Mouse (Mus musculus) hindbrain, embryonic 12.5 days (tissue): ENCODE results near the gene Ptpn14. TPM values are rescaled to one million over a fixed set of nuclear protein-coding genes. Genes with fewer than 3 reads are reported as not detected.

Source experiments
- ATAC-seq: fragments of 200-750 bp; cut with Nextera tagmentation; 2 replicates; pipeline ENCODE4 v1.8.0; 2017; ENCODE audit warnings: moderate TSS enrichment; ENCODE audit not compliant: low FRiP score
- H3K27ac ChIP-seq: fragments of 300-500 bp; sonication (generic); 2 replicates; pipeline ENCODE4 v1.5.1; 2016; ENCODE audit warnings: mild to moderate bottlenecking
- H3K27me3 ChIP-seq: fragments of 300-500 bp; sonication (generic); 2 replicates; pipeline ENCODE4 v1.6.1; 2016; ENCODE audit warnings: mild to moderate bottlenecking
- H3K36me3 ChIP-seq: fragments of 300-500 bp; sonication (generic); 2 replicates; pipeline ENCODE4 v1.6.1; 2016; ENCODE audit warnings: mild to moderate bottlenecking
- H3K4me1 ChIP-seq: fragments of 300-500 bp; sonication (generic); 2 replicates; pipeline ENCODE4 v1.6.1; 2016
- H3K4me2 ChIP-seq: fragments of 300-500 bp; sonication (generic); replicated peaks from 2 replicates; pipeline ENCODE4 v1.6.1; 2016; ENCODE audit warnings: mild to moderate bottlenecking
- H3K4me3 ChIP-seq: fragments of 300-500 bp; sonication (generic); 2 replicates; pipeline ENCODE4 v1.5.1; 2016; ENCODE audit warnings: mild to moderate bottlenecking
- H3K9ac ChIP-seq: fragments of 300-500 bp; sonication (generic); 2 replicates; pipeline ENCODE4 v1.6.1; 2016; ENCODE audit warnings: mild to moderate bottlenecking, moderate library complexity
- H3K9me3 ChIP-seq: fragments of 300-500 bp; sonication (generic); replicated peaks from 2 replicates; pipeline ENCODE4 v1.6.1; 2016; ENCODE audit warnings: mild to moderate bottlenecking
- WGBS: fragments of 180-500 bp; shearing (Covaris S2); methylation state at CpG from one replicate; pipeline ENCODE4 v1.1.7; 2016; 5-methylcytosine and 5-hydroxymethylcytosine counted together
- polyA plus RNA-seq: library from polyadenylated mRNA; unstranded; fragments of >200 nt; fragmentation: Nextera tagmentation; extraction: Ambion mirVana; gene quantifications from 2 replicates; pipeline ENCODE4 v1.2.1, GENCODE M21; 2016

Gene Ptpn14
- polyA plus RNA-seq, 1 experiment from 2014 or later = 7.6 TPM

DNA sequence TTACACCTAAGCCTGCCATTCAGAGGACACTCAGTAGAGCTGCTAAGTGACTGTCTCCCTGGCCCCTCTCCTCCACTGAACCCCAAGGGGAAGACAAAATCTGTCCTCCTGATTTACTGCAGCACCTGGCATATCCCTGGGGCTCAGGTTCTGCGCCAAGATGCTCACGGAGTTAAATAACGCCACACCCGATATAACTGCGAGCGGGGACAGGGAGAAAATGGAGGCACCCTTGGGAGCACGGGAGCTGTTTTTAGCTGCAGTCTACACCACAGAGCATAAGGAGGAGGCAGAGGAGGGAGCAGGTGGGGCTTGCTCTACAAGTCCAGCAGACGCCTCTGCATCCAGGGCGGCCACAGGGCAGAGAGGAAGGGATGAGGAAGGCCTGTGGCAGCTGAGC, 174.3 kb downstream of the Ptpn14 start:
- Histone ChIP-seq H3K4me2 (no peak overlapping the region), H3K9ac (no peak overlapping the region), H3K4me3 (no peak overlapping the region), H3K4me1 (peaks cover 2% of the 10 kb centered on the region; the same call in 1 of the 2 replicates), H3K9me3 (peaks cover 3% of the 10 kb centered on the region; the same call in 1 of the 2 replicates), H3K27me3 (no peaks in the 10 kb centered on the region), H3K27ac (no peak overlapping the region), H3K36me3 (no peaks in the 10 kb centered on the region; the same call in none of the 2 replicates)
- ATAC-seq = no peak
- WGBS = 91% methylated on average over 9 of the region's 9 CpGs

DNA sequence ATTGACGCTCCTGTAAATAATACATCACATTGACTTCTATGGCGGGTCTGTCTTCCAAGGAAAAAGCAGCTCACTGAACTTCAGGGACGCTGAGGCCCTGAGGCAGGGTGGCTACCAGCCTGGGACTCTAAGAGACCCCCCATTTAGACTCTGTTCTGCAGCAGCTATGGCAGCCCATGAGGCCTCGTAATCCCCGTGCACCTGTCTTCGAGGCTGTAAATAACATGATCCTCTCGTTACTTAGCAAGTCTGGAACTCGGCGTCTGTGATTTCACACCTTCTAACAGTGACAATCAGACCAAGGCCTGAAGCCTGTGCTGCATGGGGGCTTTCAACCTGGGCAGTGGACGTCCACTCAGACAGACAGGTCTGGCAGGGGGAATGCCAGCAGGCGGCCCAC, 175.1 kb downstream of the Ptpn14 start:
- H3K36me3 ChIP-seq = no peaks in the 10 kb centered on the region; the same call in none of the 2 replicates
- no peaks in the 10 kb centered on the region for H3K27me3 ChIP-seq
- no peak for ATAC-seq
- no peak overlapping the region for H3K9ac ChIP-seq
- no peak overlapping the region for H3K27ac ChIP-seq
- WGBS = 91% methylated on average over 11 of the region's 11 CpGs
- no peak overlapping the region for H3K4me3 ChIP-seq
- H3K4me1 ChIP-seq = peaks cover 2% of the 10 kb centered on the region; the same call in 1 of the 2 replicates
- H3K4me2 ChIP-seq = no peak overlapping the region
- H3K9me3 ChIP-seq = peaks cover 3% of the 10 kb centered on the region; the same call in 1 of the 2 replicates

DNA sequence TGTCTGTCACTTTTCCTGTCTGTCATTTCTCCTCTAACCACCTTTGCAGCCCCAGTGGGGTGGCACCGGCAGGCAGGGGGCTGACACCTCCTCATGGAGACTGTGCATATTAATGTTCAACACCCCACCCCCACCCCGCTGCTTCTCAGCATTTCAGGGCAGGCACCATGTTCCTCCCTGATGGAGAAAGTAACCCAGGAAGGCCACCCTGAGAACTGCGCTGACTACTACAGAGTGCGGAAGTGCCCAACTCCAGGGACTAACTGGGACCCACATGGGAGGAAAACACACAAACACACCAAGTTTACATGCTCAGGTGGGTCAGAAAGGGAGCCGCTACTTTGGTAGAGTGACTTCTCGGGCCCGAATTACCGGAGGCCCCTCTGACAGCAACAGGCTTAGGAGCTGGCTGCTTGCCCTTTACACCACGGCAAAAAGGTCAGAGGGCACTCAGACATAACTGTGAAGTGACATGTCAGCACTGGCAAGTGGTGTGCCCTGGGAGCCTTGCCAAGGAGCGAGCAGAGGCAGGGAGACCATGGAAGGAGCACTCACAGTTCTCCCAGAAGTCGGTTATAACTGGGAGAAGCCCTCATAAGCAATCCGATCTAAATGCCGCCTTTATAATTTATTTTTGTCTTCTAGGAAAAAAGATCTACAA, 182.7 kb downstream of the Ptpn14 start:
- 56% methylated on average over 13 of the region's 13 CpGs for WGBS
- peaks cover 3% of the 10 kb centered on the region; the same call in 1 of the 2 replicates for H3K27me3 ChIP-seq
- no peak for ATAC-seq
- no peak overlapping the region for H3K9ac ChIP-seq
- no peaks in the 10 kb centered on the region for H3K9me3 ChIP-seq
- H3K4me3 ChIP-seq = no peak overlapping the region
- no peaks in the 10 kb centered on the region; the same call in 1 of the 2 replicates for H3K36me3 ChIP-seq
- H3K4me1 ChIP-seq = peaks cover 22% of the 10 kb centered on the region
- H3K4me2 ChIP-seq = no peak overlapping the region
- H3K27ac ChIP-seq = no peak overlapping the region

DNA sequence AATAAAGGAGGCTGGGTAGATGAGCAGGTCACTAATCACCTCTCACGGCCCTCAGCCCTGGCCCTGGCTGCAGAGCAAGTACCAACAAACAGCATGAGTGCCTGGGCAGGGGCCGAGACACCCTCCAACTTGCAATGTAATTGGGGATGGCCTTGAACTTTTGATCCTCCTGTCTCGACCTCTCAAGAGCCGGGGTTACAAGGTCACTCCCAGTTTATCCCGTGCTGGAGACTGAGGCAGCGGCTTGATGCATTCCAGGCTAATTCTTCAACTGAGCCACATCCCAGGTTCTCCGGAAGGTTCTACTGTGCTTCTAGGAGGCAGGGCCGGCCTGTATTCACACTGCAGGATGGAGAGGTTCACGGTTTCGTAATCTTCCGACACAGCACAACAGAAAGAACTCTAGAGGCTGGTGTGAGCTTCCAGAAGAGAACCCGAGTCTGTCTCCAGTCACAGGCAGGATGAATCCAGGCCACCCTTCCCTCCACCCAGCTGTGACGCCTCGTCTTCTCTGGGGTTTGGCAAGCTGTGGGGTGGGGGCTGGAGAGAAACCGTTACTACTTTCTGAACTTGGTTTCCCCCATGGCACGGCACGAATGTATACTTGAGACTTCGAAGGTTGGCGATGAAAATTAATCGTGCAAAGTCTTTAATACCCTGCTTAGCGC, 185.2 kb downstream of the Ptpn14 start:
- H3K36me3 ChIP-seq = no peaks in the 10 kb centered on the region
- no peak overlapping the region for H3K27ac ChIP-seq
- no peak for ATAC-seq
- H3K9me3 ChIP-seq = no peaks in the 10 kb centered on the region
- H3K9ac ChIP-seq = no peak overlapping the region
- H3K27me3 ChIP-seq = peaks cover 6% of the 10 kb centered on the region; the same call in 1 of the 2 replicates
- no peak overlapping the region for H3K4me3 ChIP-seq
- H3K4me2 ChIP-seq = no peak overlapping the region
- WGBS = 91% methylated on average over 21 of the region's 21 CpGs
- peaks cover 37% of the 10 kb centered on the region for H3K4me1 ChIP-seq

DNA sequence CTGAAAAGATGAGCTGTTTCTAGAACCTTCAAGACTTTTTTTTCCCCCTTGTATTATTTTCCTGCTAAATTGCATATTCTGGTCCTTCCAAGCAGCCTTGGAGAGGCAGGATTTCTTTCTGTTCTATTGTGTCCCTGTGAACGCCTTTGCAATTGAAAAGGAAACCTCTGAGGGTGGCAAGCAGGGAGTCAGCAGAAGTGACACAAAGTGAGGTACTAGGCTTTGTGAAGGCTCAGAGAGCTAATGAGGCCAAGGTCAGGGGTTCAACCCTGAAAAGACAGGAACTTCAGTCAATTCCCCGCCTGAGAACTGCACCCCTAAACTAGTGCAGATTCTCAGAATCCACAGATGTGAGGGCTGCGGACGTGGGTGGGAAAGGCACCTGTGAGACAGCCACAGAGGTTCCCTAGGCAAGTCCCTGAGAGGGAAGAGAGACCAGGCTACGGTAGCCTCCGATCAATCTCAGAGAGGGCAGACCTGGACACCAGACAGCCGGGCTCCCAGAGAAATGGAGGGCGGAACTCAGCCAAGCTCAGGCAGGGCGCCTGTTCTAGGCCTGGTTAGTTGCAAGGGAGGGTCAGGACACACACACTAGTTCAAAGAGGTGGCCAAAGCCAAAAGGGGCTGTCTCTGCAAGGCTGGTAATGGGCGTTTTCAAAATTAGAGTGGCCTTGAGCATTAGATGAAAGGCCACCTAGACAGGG, 188.5 kb downstream of the Ptpn14 start:
- no peaks in the 10 kb centered on the region for H3K36me3 ChIP-seq
- 29% methylated on average over 10 of the region's 10 CpGs for WGBS
- H3K4me3 ChIP-seq = no peak overlapping the region

DNA sequence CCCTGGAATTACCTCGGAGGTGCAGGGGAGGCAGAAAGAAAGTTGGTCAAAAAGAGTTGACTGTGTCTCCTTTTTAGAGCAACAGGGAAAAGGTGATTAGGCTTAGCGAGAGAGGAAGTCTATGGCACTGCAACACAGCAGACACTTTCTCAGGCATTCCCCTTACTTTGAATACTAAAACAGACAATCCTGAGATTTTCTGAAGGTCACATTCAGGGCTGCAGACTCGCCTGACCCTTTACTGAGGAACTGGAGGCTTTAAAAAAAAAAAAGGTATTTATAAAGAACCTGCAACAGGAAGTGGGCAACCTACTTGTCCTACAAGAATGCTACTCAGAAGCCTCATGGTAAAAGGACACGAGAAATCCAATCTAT, 189.0 kb downstream of the Ptpn14 start:
- H3K36me3 ChIP-seq = no peaks in the 10 kb centered on the region
- no peak overlapping the region for H3K27ac ChIP-seq
- 43% methylated on average over 4 of the region's 4 CpGs for WGBS
- ATAC-seq = no peak
- H3K27me3 ChIP-seq = peaks cover 6% of the 10 kb centered on the region; the same call in 1 of the 2 replicates
- peaks cover 35% of the 10 kb centered on the region for H3K4me1 ChIP-seq
- H3K4me3 ChIP-seq = no peak overlapping the region
- H3K9me3 ChIP-seq = no peaks in the 10 kb centered on the region
- no peak overlapping the region for H3K4me2 ChIP-seq
- no peak overlapping the region for H3K9ac ChIP-seq

More for the DNA sequence above, 188.5 kb downstream of the Ptpn14 start:
- peaks cover 35% of the 10 kb centered on the region for H3K4me1 ChIP-seq
- no peak overlapping the region for H3K27ac ChIP-seq
- no peak overlapping the region for H3K4me2 ChIP-seq
- H3K9ac ChIP-seq = no peak overlapping the region
- ATAC-seq = no peak
- H3K27me3 ChIP-seq = peaks cover 6% of the 10 kb centered on the region; the same call in 1 of the 2 replicates
- H3K9me3 ChIP-seq = no peaks in the 10 kb centered on the region

DNA sequence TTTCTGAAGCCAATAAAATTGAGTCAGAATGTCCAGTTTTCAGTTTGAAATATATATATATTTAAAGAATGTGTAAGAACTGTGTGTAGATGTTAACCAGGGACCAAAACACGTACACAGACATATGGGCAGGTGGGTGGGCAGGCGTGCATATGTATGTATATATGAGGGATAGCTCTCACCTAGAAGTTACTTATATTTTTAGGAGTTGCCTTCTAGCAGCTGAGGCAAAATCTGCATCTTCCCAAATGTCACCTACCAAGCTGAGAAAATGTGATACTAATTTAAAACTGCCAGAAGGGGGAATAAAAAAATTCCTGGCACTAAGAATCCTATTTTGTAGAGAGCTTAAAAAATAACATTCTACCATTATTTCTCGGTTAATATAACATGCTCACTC, 191.7 kb downstream of the Ptpn14 start:
- no peaks in the 10 kb centered on the region for H3K9me3 ChIP-seq
- H3K4me2 ChIP-seq = no peak overlapping the region
- H3K4me3 ChIP-seq = no peak overlapping the region
- H3K4me1 ChIP-seq = peaks cover 33% of the 10 kb centered on the region
- H3K36me3 ChIP-seq = no peaks in the 10 kb centered on the region
- H3K27ac ChIP-seq = no peak overlapping the region
- no peak for ATAC-seq
- no peak overlapping the region for H3K9ac ChIP-seq
- H3K27me3 ChIP-seq = peaks cover 10% of the 10 kb centered on the region
- 87% methylated on average over 3 of the region's 3 CpGs for WGBS

DNA sequence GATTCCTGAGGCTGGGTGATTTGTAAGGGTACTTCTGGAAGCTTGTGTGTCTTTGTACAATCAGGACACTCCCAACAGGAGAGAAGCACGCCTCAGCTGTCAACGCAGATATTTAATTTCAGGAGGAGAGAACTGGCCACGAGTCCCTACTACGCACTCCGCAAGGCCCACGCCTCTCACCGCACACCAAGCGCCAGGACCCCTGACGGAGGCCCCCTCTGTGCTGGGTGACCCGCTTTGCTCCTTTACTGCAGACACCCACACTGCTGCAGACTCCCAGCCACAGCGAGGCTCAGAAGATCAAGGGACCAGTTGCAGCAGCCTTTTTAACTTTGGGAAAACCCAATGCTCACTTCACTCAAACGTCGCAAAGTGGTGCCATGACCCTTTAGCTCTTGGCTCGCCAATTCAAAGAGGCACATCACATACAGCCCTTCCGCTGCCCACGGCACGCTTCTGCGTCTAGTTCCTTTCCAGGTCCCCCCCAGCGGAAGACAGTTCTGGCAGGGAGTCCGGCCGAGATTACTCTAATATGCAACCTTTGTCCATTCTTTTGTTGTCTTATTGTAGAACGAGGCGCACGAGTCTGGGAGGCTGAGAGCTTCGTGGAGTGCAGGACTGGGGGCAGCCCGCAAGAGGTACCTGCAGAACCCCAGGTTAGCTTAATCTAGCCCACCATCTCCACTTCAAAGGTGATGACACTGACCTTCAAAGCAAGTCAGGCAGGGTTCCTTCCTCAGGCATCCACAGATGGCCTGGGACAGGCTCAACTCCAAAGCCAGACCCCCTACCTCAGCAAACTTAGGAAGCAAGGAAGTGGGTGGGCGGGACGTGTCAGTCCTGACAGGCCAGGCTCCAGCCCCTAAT, 192.9 kb downstream of the Ptpn14 start:
- Histone ChIP-seq H3K9ac (peak overlapping the region; percentile 82; the same call in 1 of the 2 replicates), H3K4me1 (peaks cover 31% of the 10 kb centered on the region), H3K4me2 (peak overlapping the region; percentile 98), H3K27ac (no peak overlapping the region), H3K4me3 (peak overlapping the region; percentile 79), H3K36me3 (no peaks in the 10 kb centered on the region), H3K27me3 (peaks cover 10% of the 10 kb centered on the region), H3K9me3 (no peaks in the 10 kb centered on the region)
- 0 out of 2 replicates have a peak, but pooled peaks have one; percentile 9 for ATAC-seq
- 39% methylated on average over 28 of the region's 28 CpGs for WGBS

DNA sequence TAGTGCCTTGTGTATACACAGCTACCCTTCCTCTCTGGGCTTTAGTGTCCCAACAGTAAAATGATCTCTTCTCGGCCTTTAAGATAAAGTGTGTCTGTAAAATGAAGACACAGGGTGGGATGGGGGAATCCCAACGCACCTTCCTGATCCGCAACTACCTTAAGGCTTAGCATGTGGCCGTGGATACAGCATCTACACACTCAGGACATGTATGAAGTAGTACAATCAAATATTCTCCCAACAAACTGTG, 193.4 kb downstream of the Ptpn14 start:
- peaks cover 10% of the 10 kb centered on the region for H3K27me3 ChIP-seq
- H3K36me3 ChIP-seq = no peaks in the 10 kb centered on the region
- WGBS = 6% methylated on average over 4 of the region's 4 CpGs
- H3K4me3 ChIP-seq = peak overlapping the region; percentile 79
- ATAC-seq = peak; percentile 56
- no peak overlapping the region for H3K27ac ChIP-seq
- no peaks in the 10 kb centered on the region for H3K9me3 ChIP-seq
- H3K4me2 ChIP-seq = peak overlapping the region; percentile 98
- H3K9ac ChIP-seq = peak overlapping the region; percentile 82
- peaks cover 28% of the 10 kb centered on the region for H3K4me1 ChIP-seq

DNA sequence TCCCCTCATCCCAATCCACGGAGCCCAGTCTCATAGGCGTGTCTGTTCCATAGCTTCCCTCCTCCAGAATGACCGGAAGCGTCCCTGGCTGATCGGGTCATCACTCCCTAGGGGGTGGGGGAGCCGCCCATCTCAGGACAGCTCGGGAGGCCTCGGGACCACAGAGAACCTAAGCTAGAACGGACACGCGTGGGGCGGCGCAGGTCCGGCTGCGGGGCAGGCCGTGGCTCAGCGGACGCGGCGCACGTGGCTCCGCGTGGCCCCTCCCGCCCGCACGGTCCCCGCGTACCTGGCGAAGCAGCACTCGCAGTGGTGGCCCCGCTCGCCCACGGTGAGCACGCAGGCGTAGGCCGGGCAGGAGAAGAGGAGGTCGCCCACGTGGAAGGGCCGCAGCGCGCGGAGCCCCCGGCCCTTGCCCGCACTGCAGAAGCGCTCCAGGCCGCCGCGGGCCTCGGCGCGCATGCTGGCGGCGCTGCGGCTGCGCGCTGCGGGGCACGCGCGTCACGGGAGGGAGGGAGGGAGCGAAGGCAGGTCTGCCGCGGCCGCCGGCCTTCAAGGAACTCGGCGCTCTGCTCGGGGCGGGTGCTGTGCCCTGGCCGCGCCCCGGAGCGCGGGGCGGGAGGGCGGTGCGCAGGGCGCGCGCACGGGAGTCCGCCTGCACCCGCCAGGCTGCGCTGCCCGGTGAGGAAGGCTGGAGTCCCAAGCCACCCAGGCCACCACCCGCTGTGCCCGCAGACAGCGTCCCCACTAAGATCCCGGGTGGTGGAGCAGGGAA, 193.9 kb downstream of the Ptpn14 start, which contains the start of gene Smyd2:
TSS of gene Smyd2 (minus strand) at position 546 of the 775 bp plus-strand sequence.
- peak; percentile 88 for ATAC-seq

DNA sequence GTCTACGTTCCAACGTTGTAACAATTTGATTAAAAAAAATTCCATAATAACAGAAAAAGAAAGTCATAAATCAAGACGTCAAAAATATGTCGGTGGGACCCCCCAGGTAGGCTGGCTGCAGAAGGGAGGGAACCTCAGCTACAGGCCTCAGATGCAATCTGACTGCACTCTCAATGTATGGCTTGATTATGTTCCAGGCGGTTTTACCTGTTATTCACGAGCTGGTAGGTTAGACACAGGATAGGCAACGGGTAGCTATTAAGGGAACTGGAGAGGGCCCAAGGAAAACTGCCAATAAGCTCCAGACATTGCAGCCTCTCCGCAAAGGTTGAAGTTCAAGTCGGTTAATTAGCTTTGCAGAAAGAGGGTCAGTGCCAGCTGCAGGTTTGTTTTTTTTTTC, 194.7 kb downstream of the Ptpn14 start:
- peaks cover 17% of the 10 kb centered on the region for H3K4me1 ChIP-seq
- 20% methylated on average over 9 of the region's 9 CpGs for WGBS
- H3K4me3 ChIP-seq = peak overlapping the region; percentile 79
- peak overlapping the region; percentile 82; the same call in 1 of the 2 replicates for H3K9ac ChIP-seq
- peak overlapping the region; percentile 98 for H3K4me2 ChIP-seq
- H3K9me3 ChIP-seq = no peaks in the 10 kb centered on the region
- H3K36me3 ChIP-seq = no peaks in the 10 kb centered on the region
- H3K27me3 ChIP-seq = peaks cover 7% of the 10 kb centered on the region
- H3K27ac ChIP-seq = no peak overlapping the region
- no peak for ATAC-seq

More for the DNA sequence above, 193.9 kb downstream of the Ptpn14 start, which contains the start of gene Smyd2:
- Histone ChIP-seq H3K27ac (peak within 1 kb of the TSS; percentile 40; the same call in 1 of the 2 replicates), H3K9me3 (no peaks in the 10 kb centered on the region), H3K27me3 (peaks cover 7% of the 10 kb centered on the region), H3K4me3 (peak within 1 kb of the TSS; percentile 79), H3K4me2 (peak within 1 kb of the TSS; percentile 98), H3K9ac (peak within 1 kb of the TSS; percentile 82), H3K4me1 (peaks cover 24% of the 10 kb centered on the region), H3K36me3 (no peaks in the 10 kb centered on the region)
- WGBS = under 1% methylated on average over 73 of the region's 90 CpGs
